Mouse (Mus musculus): ENCODE data around the gene Gucy2g.

GRCm38 (mm10) chr19:55190065-55190464 is 51.0 kb downstream of the Gucy2g start:
- TF ChIP-seq CTCF (IDR thresholded peaks at IDR 0.05; ENCODE audit: low read depth): no peak
- no peak for TF ChIP-seq EP300 (IDR thresholded peaks at IDR 0.05; ENCODE audit: low read depth)

Measured in heart, postnatal 0 days (tissue).